Mouse (Mus musculus): ENCODE measurements around the gene Ankrd12.

Ankrd12 gene

GRCm38 (mm10) chr17:66076934-66077333 lies at the start of gene Ankrd12:
TSS of gene Ankrd12 (minus strand) at chr17:66077089.
- DNase-seq, result peak; percentile 96

GRCm38 (mm10) chr17:66125211-66125610 lies 48.3 kb upstream of the Ankrd12 start:
- no peak for DNase-seq

GRCm38 (mm10) chr17:66123816-66124610 lies 47.1 kb upstream of the Ankrd12 start:
- no peak for DNase-seq

GRCm38 (mm10) chr17:66123066-66123815 lies 46.4 kb upstream of the Ankrd12 start, which contains the start of gene Ddx11:
TSS of gene Ddx11 (plus strand) at chr17:66123520.
- peak; percentile 89 to 91 for DNase-seq

GRCm38 (mm10) chr17:66120701-66121100 lies 43.8 kb upstream of the Ankrd12 start:
- DNase-seq, result no peak

GRCm38 (mm10) chr17:66118991-66119390 lies 42.1 kb upstream of the Ankrd12 start:
- no peak for DNase-seq

- DNase-seq, result no peak
Measured at GRCm38 (mm10) chr17:66112166-66112565, 35.3 kb upstream of the Ankrd12 start.

GRCm38 (mm10) chr17:66111402-66111959 lies 34.6 kb upstream of the Ankrd12 start, which contains the start of gene Washc1:
TSS of gene Washc1 (plus strand) at chr17:66111545.
- DNase-seq, result peak; percentile 90 to 92

- DNase-seq, result no peak
Measured at GRCm38 (mm10) chr17:66110746-66111145, 33.9 kb upstream of the Ankrd12 start.

- no peak for DNase-seq
Measured at GRCm38 (mm10) chr17:66108198-66108597, 31.3 kb upstream of the Ankrd12 start.

GRCm38 (mm10) chr17:66107466-66107865 lies 30.6 kb upstream of the Ankrd12 start:
- no peak for DNase-seq

- peak; percentile 48 to 63 for DNase-seq
Measured at GRCm38 (mm10) chr17:66106601-66107267, 29.8 kb upstream of the Ankrd12 start.

- no peak for DNase-seq
Measured at GRCm38 (mm10) chr17:66104076-66104475, 27.2 kb upstream of the Ankrd12 start.

GRCm38 (mm10) chr17:66101380-66102330 lies 24.8 kb upstream of the Ankrd12 start, which contains the start of gene Ndufv2:
TSS of gene Ndufv2 (minus strand) at chr17:66101559.
- peak; percentile 92 to 95 for DNase-seq

- no peak for DNase-seq
Measured at GRCm38 (mm10) chr17:66100566-66101379, 23.9 kb upstream of the Ankrd12 start.

GRCm38 (mm10) chr17:66092664-66093063 lies 15.8 kb upstream of the Ankrd12 start:
- no peak for DNase-seq

- no peak for DNase-seq
Measured at GRCm38 (mm10) chr17:66092065-66092464, 15.2 kb upstream of the Ankrd12 start.

GRCm38 (mm10) chr17:66091392-66091791 lies 14.5 kb upstream of the Ankrd12 start:
- no peak for DNase-seq

GRCm38 (mm10) chr17:66090251-66090650 lies 13.4 kb upstream of the Ankrd12 start:
- DNase-seq, result no peak

GRCm38 (mm10) chr17:66085038-66085437 lies 8.1 kb upstream of the Ankrd12 start:
- no peak for DNase-seq

GRCm38 (mm10) chr17:66084486-66084885 lies 7.6 kb upstream of the Ankrd12 start:
- no peak for DNase-seq

Measured in lung, adult 18-20 months (tissue).